Comparison of ENCODE assay signal across 18 mouse cellular contexts in genomic region chr15:7906491-7907035, GRCm38 (mm10).
DNase-seq lines count a peak whose midpoint lies in the region; ATAC-seq and TF ChIP-seq lines count a peak whose summit lies in the region.
"Had no signal": no experiment of that assay in that cellular context is flagged by ENCODE, and none has a peak within 500 bp of the region (broad histone marks: within the 10 kb centered on the region; RNA-seq: fewer than 3 reads in every experiment).

No protein-coding gene starts in this region.

- H3K27me3 ChIP-seq in hindbrain, embryonic 14.5 days (ENCODE audit: control insufficient read depth, insufficient read depth, low read length): no peaks in the 10 kb centered on the region
- no peaks in the 10 kb centered on the region for H3K27me3 ChIP-seq in hindbrain, embryonic 12.5 days
- H3K27me3 ChIP-seq in kidney, adult 2 months (replicated peaks; ENCODE audit: control insufficient read depth, insufficient read depth, low read length): no peaks in the 10 kb centered on the region
- H3K27me3 ChIP-seq: embryonic facial prominence, embryonic 15.5 days had no signal

- H3K4me3 ChIP-seq in hindbrain, embryonic 14.5 days (replicated peaks; ENCODE audit: low read length): no peak overlapping the region
- no peak overlapping the region for H3K4me3 ChIP-seq in hindbrain, embryonic 12.5 days
- no peak overlapping the region for H3K4me3 ChIP-seq in bone marrow macrophage, adult 2 months (ENCODE audit: insufficient read depth, low read length)
- no peak overlapping the region for H3K4me3 ChIP-seq in macrophage (ENCODE audit: inconsistent target)
- H3K4me3 ChIP-seq in kidney, adult 2 months (ENCODE audit: insufficient read depth, low read depth, low read length): no peak overlapping the region
- H3K4me3 ChIP-seq: embryonic facial prominence, embryonic 15.5 days; heart, embryonic 10.5 days; left cerebral cortex, adult 2 months; limb, embryonic 10.5 days had no signal

- peak; percentile 27 for DNase-seq in hindbrain, embryonic 14.5 days (ENCODE audit: low spot score)
- peak; percentile 33 for DNase-seq in brain, adult 2 months (ENCODE audit: low read depth, low spot score)
- DNase-seq in frontal cortex, postnatal 10 days (ENCODE audit: low spot score in 2 of 2): no peak
- DNase-seq in kidney, adult 2 months: no peak
- DNase-seq: cerebellum, postnatal 10 days; heart, postnatal 10 days; kidney, adult 9 months; kidney, postnatal 25 days; liver, postnatal 0 days; lung, postnatal 14 days; thymus, postnatal 25 days had no signal

- WGBS in hindbrain, embryonic 14.5 days: 57% methylated on average over 5 of the region's 5 CpGs
- WGBS in hindbrain, embryonic 12.5 days: 79% methylated on average over 5 of the region's 5 CpGs
- 81% methylated on average over 5 of the region's 5 CpGs for WGBS in macrophage (ENCODE audit: missing documents)
- WGBS in kidney, adult 2 months: 80% methylated on average over 5 of the region's 5 CpGs

- 0 out of 2 replicates have a peak, but pooled peaks cover 2% of the 10 kb centered on the region for H3K9me3 ChIP-seq in hindbrain, embryonic 14.5 days (ENCODE audit: control insufficient read depth, low read length)
- no peaks in the 10 kb centered on the region for H3K9me3 ChIP-seq in hindbrain, embryonic 12.5 days (replicated peaks)
- H3K9me3 ChIP-seq: embryonic facial prominence, embryonic 15.5 days; heart, embryonic 10.5 days; limb, embryonic 10.5 days had no signal

- no peak for TF ChIP-seq POLR2A in bone marrow macrophage, adult 2 months (IDR thresholded peaks at IDR 0.05; ENCODE audit: borderline replicate concordance, low read depth, low read length)
- no peak for TF ChIP-seq POLR2A in kidney, adult 2 months (IDR thresholded peaks at IDR 0.05; ENCODE audit: low read depth, low read length)

- peak overlapping the region; percentile 38 for H3K27ac ChIP-seq in hindbrain, embryonic 14.5 days
- no peak overlapping the region for H3K27ac ChIP-seq in hindbrain, embryonic 12.5 days
- H3K27ac ChIP-seq in bone marrow macrophage, adult 2 months (ENCODE audit: insufficient read depth, low read depth, low read length): peak overlapping the region; percentile 81
- peak overlapping the region; percentile 49 for H3K27ac ChIP-seq in macrophage
- no peak overlapping the region for H3K27ac ChIP-seq in kidney, adult 2 months (ENCODE audit: insufficient read depth, low read depth, low read length)
- H3K27ac ChIP-seq: embryonic facial prominence, embryonic 15.5 days; heart, embryonic 10.5 days; left cerebral cortex, adult 2 months; limb, embryonic 10.5 days had no signal

- TF ChIP-seq CTCF in bone marrow macrophage, adult 2 months (IDR thresholded peaks at IDR 0.05; ENCODE audit: low read depth, low read length): no peak
- TF ChIP-seq CTCF in kidney, adult 2 months (conservative IDR thresholded peaks at IDR 0.05; ENCODE audit: insufficient read depth, insufficient read length, low read depth, low read length): no peak

- H3K79me2 ChIP-seq in macrophage (ENCODE audit: inconsistent target): no peaks in the 10 kb centered on the region

- H3K4me2 ChIP-seq in hindbrain, embryonic 14.5 days (replicated peaks): no peak overlapping the region
- H3K4me2 ChIP-seq in hindbrain, embryonic 12.5 days (replicated peaks): no peak overlapping the region
- H3K4me2 ChIP-seq: embryonic facial prominence, embryonic 15.5 days had no signal

- no peak overlapping the region for H3K9ac ChIP-seq in hindbrain, embryonic 14.5 days
- H3K9ac ChIP-seq in hindbrain, embryonic 12.5 days: no peak overlapping the region
- H3K9ac ChIP-seq: embryonic facial prominence, embryonic 15.5 days; liver, postnatal 0 days had no signal

- no peaks in the 10 kb centered on the region for H3K36me3 ChIP-seq in hindbrain, embryonic 14.5 days (replicated peaks; ENCODE audit: control insufficient read depth, insufficient read depth)
- 0 out of 2 replicates have a peak, but pooled peaks cover 3% of the 10 kb centered on the region for H3K36me3 ChIP-seq in hindbrain, embryonic 12.5 days
- no peaks in the 10 kb centered on the region for H3K36me3 ChIP-seq in macrophage (ENCODE audit: inconsistent target)
- no peaks in the 10 kb centered on the region; the same call in 1 of the 2 replicates for H3K36me3 ChIP-seq in kidney, adult 2 months (ENCODE audit: control insufficient read depth, insufficient read depth, low read length)
- H3K36me3 ChIP-seq: embryonic facial prominence, embryonic 15.5 days had no signal

- ATAC-seq in hindbrain, embryonic 14.5 days (ENCODE audit: low FRiP score): peak; percentile 53; the same call in 1 of the 2 replicates
- no peak for ATAC-seq in hindbrain, embryonic 12.5 days (ENCODE audit: low FRiP score)
- ATAC-seq: liver, postnatal 0 days had no signal

- 0 out of 2 replicates have a peak, but pooled peaks cover 6% of the 10 kb centered on the region for H3K4me1 ChIP-seq in hindbrain, embryonic 14.5 days (replicated peaks; ENCODE audit: control insufficient read depth, insufficient read depth, low read length)
- H3K4me1 ChIP-seq in hindbrain, embryonic 12.5 days: no peaks in the 10 kb centered on the region
- H3K4me1 ChIP-seq in bone marrow macrophage, adult 2 months (ENCODE audit: control insufficient read depth, insufficient read depth, low read length): peaks cover 15% of the 10 kb centered on the region
- no peaks in the 10 kb centered on the region for H3K4me1 ChIP-seq in kidney, adult 2 months (ENCODE audit: control insufficient read depth, insufficient read depth, low read length)
- H3K4me1 ChIP-seq: embryonic facial prominence, embryonic 15.5 days; heart, embryonic 10.5 days; limb, embryonic 10.5 days had no signal

Comparison
In these comparisons a context has a peak if more than half of its experiments do, and no peak if none do; other contexts are left out.
1. H3K27ac ChIP-seq: peak in hindbrain, embryonic 14.5 days (single experiment), bone marrow macrophage, adult 2 months (single experiment) and macrophage (single experiment); none in hindbrain, embryonic 12.5 days (single experiment) and kidney, adult 2 months (single experiment).
2. DNase-seq: peak in hindbrain, embryonic 14.5 days (single experiment) and brain, adult 2 months (single experiment); none in frontal cortex, postnatal 10 days (0 of 2) and kidney, adult 2 months (single experiment).